Mouse (Mus musculus): Measurements from ENCODE around the gene Gm14295.
A peak's percentile ranks its signal among the peaks of the same experiment; 100 is the strongest.
"Not testable (repeated sequence)": the region's sequence is repeated elsewhere in the genome, so short reads cannot be mapped to it uniquely, and the experiment has no call there.

Gene Gm14295

DNA sequence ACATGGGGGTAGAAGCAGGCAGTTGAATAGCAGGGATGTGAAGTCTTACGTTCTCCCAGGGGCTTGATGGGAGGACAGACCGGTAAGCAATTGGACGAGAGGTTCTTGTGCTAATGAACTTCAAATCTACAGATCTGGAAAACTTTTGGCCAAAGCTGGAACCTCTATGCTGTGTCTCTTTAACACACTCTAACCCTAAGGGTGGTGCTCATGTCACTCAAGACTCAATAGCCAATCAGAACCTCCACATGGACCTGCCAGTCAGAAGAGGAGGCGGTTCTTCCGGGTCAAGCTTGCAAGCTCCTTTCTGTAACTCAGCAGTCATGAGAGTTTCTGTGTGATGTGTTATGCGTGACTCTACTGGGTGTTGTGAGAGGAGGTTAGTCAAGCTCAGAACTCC is at the start of gene Gm14295:
Gm14295 (plus strand) TSS at position 301 of the 400 bp plus-strand sequence.
- DNase-seq (ENCODE audit: low read depth, low spot score): not testable (repeated sequence)

DNA sequence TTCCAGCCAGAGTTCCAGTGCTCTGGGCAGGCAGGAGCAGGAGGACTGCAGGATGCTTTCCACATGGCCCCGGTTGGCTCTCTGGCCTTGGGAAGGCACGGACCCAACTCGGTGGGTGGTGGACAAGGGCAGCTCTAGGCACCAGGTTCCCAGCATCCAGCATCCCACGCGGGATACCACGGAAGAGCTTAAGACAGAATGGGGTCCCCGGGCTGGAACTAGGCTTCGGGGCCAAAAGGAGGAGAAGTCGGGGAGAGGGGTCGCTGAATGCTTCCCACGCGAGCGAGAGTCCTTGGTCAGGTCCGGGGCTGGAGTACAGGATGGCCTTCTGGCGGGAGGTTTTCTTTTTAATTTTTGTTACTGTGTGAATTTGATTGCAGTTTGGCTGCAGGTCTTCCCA is 373 bp downstream of the Gm14295 start:
- DNase-seq (ENCODE audit: low read depth, low spot score): peak; percentile 0

DNA sequence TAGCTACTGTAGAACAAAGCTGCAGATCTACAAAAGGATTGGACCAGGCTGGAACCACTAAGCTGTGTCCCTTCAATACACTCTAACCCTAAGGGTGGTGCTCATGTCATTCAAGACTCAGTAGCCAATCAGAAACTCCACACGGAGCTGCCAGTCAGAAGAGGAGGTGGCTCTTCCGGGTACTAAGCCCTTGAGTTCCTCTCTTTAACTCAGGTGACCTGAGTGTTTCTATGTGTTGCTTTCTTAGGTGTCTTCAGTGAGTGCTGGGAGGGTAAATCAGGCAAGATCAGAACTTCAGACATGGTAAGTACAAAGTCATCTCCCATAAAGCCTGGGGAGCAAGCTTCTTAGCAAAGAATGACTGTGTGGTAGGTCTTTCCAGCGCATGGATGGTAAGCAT is 32.4 kb downstream of the Gm14295 start, which contains the start of gene Gm14408:
Gm14408 (plus strand) TSS at position 301 of the 400 bp plus-strand sequence.
- not testable (repeated sequence) for DNase-seq (ENCODE audit: low read depth, low spot score)

Measured in CD4-positive, CD25-positive, alpha-beta regulatory T cell, adult 2 months (primary cell).